Mouse (Mus musculus) induced T-regulatory cell, adult 2 months (primary cell): Measurements from ENCODE around the gene Jmjd1c.

Experiments
- DNase-seq: peaks from one replicate; pipeline ENCODE4 v3.0.0-alpha.2; 2012; ENCODE audit warnings: low read depth

Gene Jmjd1c

DNA sequence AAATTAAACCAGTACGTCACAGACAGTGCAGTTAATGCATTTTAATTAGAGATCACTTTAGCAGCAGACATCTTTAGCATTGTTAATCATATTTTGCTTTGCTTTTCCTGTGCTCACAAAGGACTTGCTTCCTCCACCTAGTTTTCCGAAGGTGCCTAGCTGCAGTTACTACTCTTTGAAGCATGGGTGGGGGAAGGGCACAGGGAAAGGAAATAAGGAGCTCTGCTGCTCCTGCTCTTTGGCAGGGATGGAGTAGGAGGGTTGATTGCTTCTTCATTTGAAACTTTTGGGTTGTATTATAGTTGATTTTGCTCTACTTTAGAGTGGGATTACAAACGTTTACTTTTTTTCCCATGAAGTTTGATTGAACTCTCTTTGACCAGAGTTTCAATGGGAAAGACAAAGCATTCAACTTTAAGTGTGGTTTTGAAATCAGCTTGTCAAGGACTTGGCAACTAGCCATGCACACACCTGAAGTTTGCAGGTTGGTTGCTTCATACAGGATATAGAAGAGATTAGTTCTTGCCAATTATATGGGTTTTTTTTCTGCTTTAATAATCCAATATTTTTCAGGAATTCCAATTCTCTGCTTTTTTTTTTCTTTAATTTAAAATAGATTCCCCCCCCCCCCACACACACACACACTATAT, 97.2 kb downstream of the Jmjd1c start:
- no peak for DNase-seq

- DNase-seq = peak; percentile 58
These were observed 98.1 kb downstream of the Jmjd1c start for GRCm38 (mm10) chr10:67194046-67194445.

- no peak for DNase-seq
These were observed 99.7 kb downstream of the Jmjd1c start for GRCm38 (mm10) chr10:67195671-67196070.

- DNase-seq = no peak
These were observed 101.3 kb downstream of the Jmjd1c start for GRCm38 (mm10) chr10:67197186-67197585.

- no peak for DNase-seq
These were observed 101.9 kb downstream of the Jmjd1c start for GRCm38 (mm10) chr10:67197829-67198228.

DNA sequence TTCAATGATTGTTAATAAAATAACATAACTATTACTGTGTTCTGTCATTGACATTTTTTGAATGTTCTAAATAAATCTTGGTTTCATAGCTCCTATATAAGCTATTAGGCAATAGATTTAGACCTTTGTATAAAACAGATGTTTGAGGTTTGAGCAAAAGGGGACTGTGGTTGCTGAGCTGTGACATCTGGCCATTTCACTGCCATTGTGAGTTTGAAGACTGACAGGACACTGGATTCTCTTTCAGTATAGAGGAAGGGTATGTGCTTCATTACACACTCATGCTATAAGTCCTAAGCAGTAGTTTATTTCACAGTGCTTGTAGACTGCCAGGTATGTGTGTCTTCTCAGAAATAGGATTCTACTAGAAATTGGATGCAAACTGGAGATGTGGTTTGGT, 105.8 kb downstream of the Jmjd1c start:
- no peak for DNase-seq

GRCm38 (mm10) chr10:67202470-67202869, 106.5 kb downstream of the Jmjd1c start:
- no peak for DNase-seq

DNA sequence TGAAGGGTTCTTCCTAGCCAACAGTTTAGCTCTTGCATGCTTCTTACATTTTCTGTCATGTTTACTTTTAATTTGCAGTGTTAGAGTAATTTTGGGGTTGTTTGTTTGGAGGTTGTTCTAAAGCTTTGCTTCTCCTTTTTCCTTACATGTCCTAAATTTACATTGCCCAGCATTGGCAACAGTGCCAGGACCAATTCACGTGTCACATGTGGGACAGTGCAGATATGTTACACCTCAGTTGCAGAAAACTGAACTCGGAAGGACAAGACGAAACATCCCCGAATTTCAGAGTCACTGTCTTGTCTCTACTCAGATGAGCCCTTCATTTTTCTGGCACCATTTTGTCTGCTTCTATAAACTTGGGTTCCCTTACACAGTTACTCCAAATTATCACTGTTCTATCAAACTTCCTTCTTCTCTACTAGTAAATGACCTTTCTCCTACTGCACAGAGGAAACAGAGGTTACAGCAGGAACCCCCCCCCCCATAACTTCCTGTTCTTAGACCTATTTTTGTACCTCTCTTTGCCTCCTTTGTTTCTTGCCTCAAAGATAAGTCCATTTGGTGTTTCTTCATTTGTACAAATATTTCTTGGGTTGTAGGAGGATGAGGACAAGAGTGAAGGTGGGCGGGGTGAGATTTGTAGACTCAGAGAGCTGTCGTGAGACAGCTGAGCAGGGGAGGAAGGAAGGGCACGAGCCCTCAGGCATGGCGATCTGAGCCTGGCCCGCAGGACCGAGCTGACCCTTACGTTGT, 108.9 kb downstream of the Jmjd1c start:
- DNase-seq = peak; percentile 75

DNA sequence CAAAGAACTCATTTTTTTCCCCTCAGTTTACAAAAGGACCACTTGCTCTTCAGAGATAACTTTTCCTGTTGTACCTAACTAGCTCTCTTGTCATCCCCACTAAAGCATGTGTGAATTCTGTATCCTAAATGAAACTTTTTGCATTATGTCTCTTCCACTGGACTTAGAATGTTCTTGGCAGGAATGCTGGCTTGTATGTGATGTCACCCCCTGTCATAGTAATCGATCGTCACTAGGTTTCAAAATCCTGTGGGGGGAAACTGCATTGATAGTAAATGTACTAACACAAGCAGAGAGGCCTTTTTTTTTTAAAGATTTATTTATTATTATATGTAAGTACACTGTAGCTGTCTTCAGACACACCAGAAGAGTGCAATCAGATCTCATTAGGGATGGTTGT, 112.0 kb downstream of the Jmjd1c start:
- DNase-seq = no peak

DNA sequence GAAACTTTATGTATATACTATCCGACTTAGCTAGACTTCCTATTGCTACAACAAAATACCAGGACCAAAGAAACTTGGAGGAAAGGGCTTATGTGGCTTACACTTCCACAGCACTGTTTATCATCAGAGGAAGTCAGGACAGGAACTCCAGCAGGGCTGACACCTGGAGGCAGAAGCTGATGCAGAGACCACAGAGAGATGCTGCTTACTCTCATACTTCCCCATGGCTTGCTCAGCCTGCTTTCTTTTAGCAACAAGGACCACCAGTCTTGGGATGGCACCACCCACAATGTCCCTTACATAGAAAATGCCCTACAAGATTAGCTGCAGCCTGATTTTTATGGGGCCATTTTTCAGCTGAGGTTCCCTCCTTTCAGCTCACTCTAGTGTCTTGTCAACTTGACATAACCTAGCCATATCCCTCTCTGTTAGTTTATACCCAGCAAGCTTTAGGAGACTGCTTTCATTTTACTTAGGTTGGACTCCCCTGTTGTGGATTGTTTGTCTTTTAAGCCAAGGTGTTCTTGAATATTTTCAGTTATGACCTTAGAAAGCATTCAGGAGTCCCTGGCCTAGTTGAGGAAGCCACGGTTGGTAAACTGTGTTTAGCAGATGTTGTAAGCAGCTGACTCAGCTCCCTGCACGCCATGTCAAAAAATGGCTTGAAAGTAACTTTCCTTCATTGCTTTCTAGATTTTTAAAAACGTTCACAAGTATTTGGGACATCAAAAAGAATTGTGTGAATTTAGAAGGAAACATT, 114.2 kb downstream of the Jmjd1c start:
- DNase-seq = no peak

- DNase-seq = no peak
These were observed 116.1 kb downstream of the Jmjd1c start for GRCm38 (mm10) chr10:67212031-67212430.

- no peak for DNase-seq
These were observed 117.8 kb downstream of the Jmjd1c start for GRCm38 (mm10) chr10:67213720-67214119.

DNA sequence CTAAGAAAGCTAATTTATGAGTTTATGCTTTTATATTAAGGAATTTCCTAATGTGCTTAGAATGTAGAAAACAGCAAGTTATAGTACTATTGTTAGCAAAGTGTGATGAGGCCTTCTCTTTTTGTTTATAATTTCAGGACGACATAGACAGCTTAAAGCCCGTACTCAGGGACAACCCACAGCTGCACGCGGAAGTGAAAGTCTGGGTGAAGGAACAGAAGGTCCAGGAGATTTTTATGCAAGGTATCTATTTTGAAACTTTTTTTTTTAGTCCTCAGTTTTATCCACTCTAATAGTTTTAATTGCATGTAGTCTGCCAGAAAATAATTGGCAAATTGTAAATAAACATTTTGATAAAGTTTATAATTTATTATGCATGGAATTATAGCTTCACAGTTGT, 119.2 kb downstream of the Jmjd1c start:
- DNase-seq = no peak

DNA sequence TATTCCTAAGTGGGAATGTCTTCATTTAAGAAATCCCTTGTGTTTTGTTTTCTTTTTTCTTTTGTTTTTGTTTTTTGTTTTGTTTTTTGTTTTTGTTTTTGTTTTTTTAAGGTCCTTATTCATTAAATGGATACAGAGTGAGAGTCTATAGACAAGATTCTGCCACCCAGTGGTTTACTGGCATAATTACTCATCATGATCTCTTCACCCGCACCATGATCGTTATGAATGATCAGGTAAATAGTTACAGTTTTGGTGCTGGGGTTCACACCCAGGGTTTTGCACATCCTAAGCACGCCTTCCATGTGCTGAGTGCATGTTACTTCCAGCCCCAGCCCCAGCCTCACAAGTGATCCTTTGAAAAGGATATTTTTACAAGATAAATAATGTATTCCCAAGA, 120.9 kb downstream of the Jmjd1c start:
- peak; percentile 54 for DNase-seq

GRCm38 (mm10) chr10:67218873-67219565, 123.1 kb downstream of the Jmjd1c start:
- no peak for DNase-seq

GRCm38 (mm10) chr10:67220251-67220650, 124.3 kb downstream of the Jmjd1c start:
- no peak for DNase-seq

- no peak for DNase-seq
These were observed 125.4 kb downstream of the Jmjd1c start for GRCm38 (mm10) chr10:67221284-67221683.

- DNase-seq = no peak
These were observed 128.0 kb downstream of the Jmjd1c start for GRCm38 (mm10) chr10:67223942-67224341.

- DNase-seq = no peak
These were observed 129.6 kb downstream of the Jmjd1c start for GRCm38 (mm10) chr10:67225528-67225927.

DNA sequence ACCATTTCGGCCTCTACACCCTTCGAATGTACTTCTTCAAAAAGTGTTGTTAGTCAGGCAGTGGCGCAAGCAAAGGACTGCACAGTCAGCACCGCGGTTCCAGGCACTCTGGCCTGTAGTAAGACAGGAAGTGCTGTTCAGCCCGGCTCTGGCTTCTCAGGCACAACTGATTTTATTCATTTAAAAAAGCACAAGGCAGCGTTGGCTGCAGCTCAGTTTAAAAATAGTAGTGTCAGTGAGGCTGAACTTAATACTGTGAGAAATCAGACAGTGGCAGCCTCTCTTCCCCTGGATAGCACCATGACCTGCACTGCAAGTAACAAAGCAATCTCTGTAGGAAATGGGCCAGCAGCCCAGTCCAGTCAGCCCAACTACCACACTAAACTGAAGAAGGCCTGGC, 130.2 kb downstream of the Jmjd1c start:
- peak; percentile 42 for DNase-seq

DNA sequence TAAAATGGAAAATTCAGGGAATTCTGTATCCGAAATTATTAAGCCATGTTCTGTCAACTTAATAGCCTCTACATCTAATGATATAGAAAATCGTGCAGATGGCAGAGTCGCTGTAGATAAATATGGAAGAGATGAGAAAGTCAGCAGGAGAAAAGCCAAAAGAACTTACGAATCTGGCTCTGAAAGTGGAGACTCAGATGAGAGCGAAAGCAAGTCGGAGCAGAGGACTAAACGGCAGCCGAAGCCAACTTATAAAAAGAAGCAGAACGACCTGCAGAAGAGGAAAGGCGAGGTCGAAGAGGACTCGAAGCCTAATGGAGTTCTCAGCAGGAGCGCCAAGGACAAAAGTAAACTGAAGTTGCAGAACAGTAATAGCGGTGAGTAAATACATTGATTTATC, 130.6 kb downstream of the Jmjd1c start:
- no peak for DNase-seq

- DNase-seq = no peak
These were observed 134.5 kb downstream of the Jmjd1c start for GRCm38 (mm10) chr10:67230439-67230838.
